Mouse (Mus musculus): ENCODE measurements around the gene Ptges2. TPM values are rescaled to one million over a fixed set of nuclear protein-coding genes. Genes with fewer than 3 reads are reported as not detected.

Gene Ptges2
- polyA plus RNA-seq, 1 experiment from 2014 or later: 23.8 TPM

DNA sequence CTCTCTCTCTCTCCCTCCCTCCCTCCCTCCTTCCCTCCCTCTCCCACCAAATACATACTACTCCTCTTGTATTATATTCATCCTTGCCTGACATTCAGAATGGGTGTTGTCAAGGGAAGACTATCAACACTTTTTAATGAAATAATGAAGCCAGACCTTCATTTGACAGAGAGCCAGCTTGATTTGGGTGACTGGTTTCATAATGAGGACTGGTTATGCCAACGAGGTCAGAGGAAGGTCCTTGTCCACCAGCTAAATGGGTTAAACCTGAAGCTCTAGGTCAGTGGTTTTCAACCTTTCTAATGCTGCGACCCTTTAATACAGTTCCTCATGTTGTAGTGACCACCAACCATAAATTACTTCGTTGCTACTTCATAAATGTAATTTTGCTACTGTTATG is 43.0 kb downstream of the Ptges2 start:
- H3K36me3 ChIP-seq (replicated peaks): peaks cover 7% of the 10 kb centered on the region; the same call in 1 of the 2 replicates
- H3K4me3 ChIP-seq: no peak overlapping the region
- 78% methylated on average over 3 of the region's 3 CpGs for WGBS
- H3K9me3 ChIP-seq: no peaks in the 10 kb centered on the region
- peak overlapping the region; percentile 78 for H3K27ac ChIP-seq
- DNase-seq (ENCODE audit: extremely low spot score, low spot score): no peak
- H3K27me3 ChIP-seq (ENCODE audit: poor library complexity, severe bottlenecking): no peaks in the 10 kb centered on the region
- peaks cover 57% of the 10 kb centered on the region for H3K4me1 ChIP-seq

DNA sequence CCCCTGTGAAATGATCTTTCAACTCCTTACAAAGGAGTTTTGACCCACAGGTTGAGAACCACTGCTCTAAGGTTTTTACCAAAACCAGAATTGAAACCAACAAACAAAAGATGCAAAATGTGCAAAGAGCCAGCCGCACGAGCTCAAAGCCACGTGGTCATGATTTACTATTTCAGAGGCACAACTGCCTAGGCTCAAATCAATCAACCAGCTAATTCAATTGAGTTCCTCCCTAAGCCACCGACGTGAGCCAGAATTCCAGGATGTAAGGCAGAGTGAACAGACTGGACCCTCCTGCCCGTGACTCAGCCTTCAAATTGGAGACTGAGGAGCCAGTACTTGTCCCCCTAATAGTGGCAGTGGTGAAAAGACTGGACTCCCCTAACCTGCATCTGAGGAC is 43.5 kb downstream of the Ptges2 start:
- 0 out of 2 replicates have a peak overlapping the region, but pooled peaks have one; percentile 2 for H3K4me3 ChIP-seq
- DNase-seq (ENCODE audit: extremely low spot score, low spot score): no peak
- WGBS: 32% methylated on average over 6 of the region's 6 CpGs
- peaks cover 9% of the 10 kb centered on the region; the same call in 1 of the 2 replicates for H3K36me3 ChIP-seq (replicated peaks)
- no peaks in the 10 kb centered on the region for H3K27me3 ChIP-seq (ENCODE audit: poor library complexity, severe bottlenecking)
- H3K27ac ChIP-seq: peak overlapping the region; percentile 78
- H3K4me1 ChIP-seq: peaks cover 57% of the 10 kb centered on the region
- H3K9me3 ChIP-seq: no peaks in the 10 kb centered on the region

DNA sequence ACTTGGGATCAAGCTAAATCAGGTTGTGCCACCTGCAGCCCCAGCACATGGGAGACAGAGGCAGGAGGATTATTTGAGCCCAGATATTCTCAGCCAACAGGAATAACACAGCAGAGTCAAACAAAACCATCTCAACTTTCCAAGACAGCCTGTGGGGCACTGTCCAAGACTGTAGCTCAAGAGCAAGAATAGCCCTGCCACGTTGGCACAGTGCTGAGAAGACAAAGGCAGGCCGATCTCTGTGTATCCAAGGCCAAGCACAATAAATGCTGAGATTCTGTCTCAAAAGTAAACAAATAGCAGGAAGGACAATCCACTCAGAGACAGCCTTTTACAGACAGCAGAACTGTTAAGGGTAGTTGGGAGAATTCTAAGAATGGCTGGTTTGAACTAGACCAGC is 44.5 kb downstream of the Ptges2 start:
- WGBS: 71% methylated on average over 2 of the region's 2 CpGs
- H3K4me3 ChIP-seq: no peak overlapping the region
- no peak for DNase-seq (ENCODE audit: extremely low spot score, low spot score)
- no peaks in the 10 kb centered on the region for H3K9me3 ChIP-seq
- peaks cover 18% of the 10 kb centered on the region for H3K36me3 ChIP-seq (replicated peaks)
- H3K27me3 ChIP-seq (ENCODE audit: poor library complexity, severe bottlenecking): no peaks in the 10 kb centered on the region
- H3K27ac ChIP-seq: peak overlapping the region; percentile 74
- peaks cover 57% of the 10 kb centered on the region for H3K4me1 ChIP-seq

DNA sequence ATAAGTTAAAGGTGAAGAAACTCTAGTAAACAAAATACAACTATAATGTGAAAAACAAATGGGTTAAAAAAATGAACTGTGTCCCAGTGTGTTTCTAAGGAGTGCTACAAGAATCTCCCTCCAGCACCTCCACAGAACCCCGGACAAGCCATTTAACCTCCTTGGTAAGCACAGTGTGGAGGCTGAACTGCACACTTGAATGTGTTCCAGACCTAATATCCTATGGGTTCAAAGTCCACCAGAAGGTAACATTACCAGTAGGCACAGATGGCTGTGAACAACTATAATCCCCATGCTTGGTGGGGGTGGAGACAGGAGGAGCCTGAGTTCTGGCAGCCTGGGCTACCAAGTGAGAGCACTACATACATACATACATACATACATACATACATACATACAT is 44.9 kb downstream of the Ptges2 start:
- WGBS: 85% methylated on average over 1 of the region's 1 CpGs
- Histone ChIP-seq H3K27ac (0 out of 2 replicates have a peak overlapping the region, but pooled peaks have one; percentile 6), H3K4me3 (no peak overlapping the region), H3K36me3 (replicated peaks) (peaks cover 22% of the 10 kb centered on the region), H3K4me1 (peaks cover 57% of the 10 kb centered on the region), H3K27me3 (ENCODE audit: poor library complexity, severe bottlenecking) (no peaks in the 10 kb centered on the region), H3K9me3 (no peaks in the 10 kb centered on the region)
- no peak for DNase-seq (ENCODE audit: extremely low spot score, low spot score)

DNA sequence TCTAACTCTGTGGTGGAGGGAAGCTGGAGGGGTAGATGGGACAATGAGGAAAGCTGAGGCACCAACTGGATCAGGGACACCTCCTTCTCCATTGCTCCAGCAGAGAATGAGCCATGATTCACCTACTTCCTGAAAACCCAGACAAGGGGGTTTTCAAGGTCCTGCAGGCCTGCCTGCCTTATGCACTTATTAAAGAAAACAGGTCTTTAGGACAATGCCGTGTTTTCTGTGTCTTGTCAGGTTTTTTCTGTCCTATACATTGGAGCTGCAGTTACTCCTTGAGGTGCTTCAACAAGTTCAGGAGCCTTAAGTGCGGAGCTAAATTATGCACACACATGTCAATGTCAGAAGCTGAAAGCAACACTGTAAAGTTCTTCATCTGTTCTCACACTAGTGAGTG is 45.9 kb downstream of the Ptges2 start:
- H3K9me3 ChIP-seq: no peaks in the 10 kb centered on the region
- H3K27ac ChIP-seq: peak overlapping the region; percentile 17; the same call in 1 of the 2 replicates
- peaks cover 27% of the 10 kb centered on the region for H3K36me3 ChIP-seq (replicated peaks)
- WGBS: 91% methylated on average over 2 of the region's 2 CpGs
- H3K4me1 ChIP-seq: peaks cover 49% of the 10 kb centered on the region
- H3K4me3 ChIP-seq: no peak overlapping the region
- DNase-seq (ENCODE audit: extremely low spot score, low spot score): no peak
- H3K27me3 ChIP-seq (ENCODE audit: poor library complexity, severe bottlenecking): no peaks in the 10 kb centered on the region

DNA sequence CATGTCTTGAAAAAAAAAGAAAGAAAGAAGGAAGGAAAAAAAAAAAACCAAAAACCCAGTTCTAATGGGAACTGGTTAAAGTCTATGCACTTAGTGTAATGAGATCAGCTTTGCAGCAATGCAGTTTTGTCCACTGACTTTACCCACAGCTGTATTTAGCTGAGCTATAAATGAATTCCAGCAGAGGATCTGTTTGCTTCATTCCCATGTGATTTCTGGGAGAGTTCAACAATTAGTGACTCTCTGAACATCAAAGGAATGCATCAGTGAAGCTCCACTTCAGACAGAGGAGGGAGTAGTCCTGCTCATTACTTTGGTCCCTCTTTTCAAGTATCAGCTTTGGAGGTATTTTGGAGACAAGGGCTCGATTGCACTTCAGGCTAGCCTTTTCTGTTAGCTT is 49.8 kb downstream of the Ptges2 start:
- no peaks in the 10 kb centered on the region for H3K27me3 ChIP-seq (ENCODE audit: poor library complexity, severe bottlenecking)
- no peak overlapping the region for H3K4me3 ChIP-seq
- H3K36me3 ChIP-seq (replicated peaks): peaks cover 27% of the 10 kb centered on the region
- H3K9me3 ChIP-seq: no peaks in the 10 kb centered on the region
- DNase-seq (ENCODE audit: extremely low spot score, low spot score): no peak
- 79% methylated on average over 1 of the region's 1 CpGs for WGBS
- H3K27ac ChIP-seq: no peak overlapping the region
- peaks cover 25% of the 10 kb centered on the region for H3K4me1 ChIP-seq

GRCm38 (mm10) chr2:32447264-32447936 is 51.7 kb downstream of the Ptges2 start:
- no peaks in the 10 kb centered on the region for H3K27me3 ChIP-seq (ENCODE audit: poor library complexity, severe bottlenecking)
- peaks cover 29% of the 10 kb centered on the region for H3K4me1 ChIP-seq
- H3K36me3 ChIP-seq (replicated peaks): peaks cover 27% of the 10 kb centered on the region
- H3K9me3 ChIP-seq: no peaks in the 10 kb centered on the region
- no peak for DNase-seq (ENCODE audit: extremely low spot score, low spot score)
- no peak overlapping the region for H3K4me3 ChIP-seq
- WGBS: 91% methylated on average over 9 of the region's 9 CpGs
- no peak overlapping the region for H3K27ac ChIP-seq

DNA sequence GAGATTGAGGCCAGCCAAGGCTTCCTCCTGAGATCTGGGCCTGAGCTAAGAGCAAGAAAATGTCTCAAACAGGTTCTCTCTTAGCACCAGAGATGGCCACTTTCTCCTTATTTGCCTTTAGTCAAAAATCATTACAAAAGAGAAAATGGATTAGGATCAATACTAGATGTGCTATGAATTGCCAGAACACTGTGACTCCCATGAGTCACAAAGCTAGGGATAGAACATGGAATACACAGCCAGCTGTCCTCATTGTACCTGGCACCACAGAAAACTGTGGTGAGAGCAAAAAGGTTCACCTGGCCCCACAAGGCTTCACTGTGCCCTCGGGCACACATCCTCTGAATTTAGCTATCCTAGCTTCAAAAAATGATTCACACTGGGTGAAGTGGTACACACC is 52.8 kb downstream of the Ptges2 start:
- Histone ChIP-seq H3K9me3 (no peaks in the 10 kb centered on the region), H3K4me1 (peaks cover 39% of the 10 kb centered on the region), H3K27ac (no peak overlapping the region), H3K27me3 (ENCODE audit: poor library complexity, severe bottlenecking) (no peaks in the 10 kb centered on the region), H3K4me3 (no peak overlapping the region), H3K36me3 (replicated peaks) (peaks cover 22% of the 10 kb centered on the region)
- WGBS: 79% methylated on average over 1 of the region's 1 CpGs
- no peak for DNase-seq (ENCODE audit: extremely low spot score, low spot score)

DNA sequence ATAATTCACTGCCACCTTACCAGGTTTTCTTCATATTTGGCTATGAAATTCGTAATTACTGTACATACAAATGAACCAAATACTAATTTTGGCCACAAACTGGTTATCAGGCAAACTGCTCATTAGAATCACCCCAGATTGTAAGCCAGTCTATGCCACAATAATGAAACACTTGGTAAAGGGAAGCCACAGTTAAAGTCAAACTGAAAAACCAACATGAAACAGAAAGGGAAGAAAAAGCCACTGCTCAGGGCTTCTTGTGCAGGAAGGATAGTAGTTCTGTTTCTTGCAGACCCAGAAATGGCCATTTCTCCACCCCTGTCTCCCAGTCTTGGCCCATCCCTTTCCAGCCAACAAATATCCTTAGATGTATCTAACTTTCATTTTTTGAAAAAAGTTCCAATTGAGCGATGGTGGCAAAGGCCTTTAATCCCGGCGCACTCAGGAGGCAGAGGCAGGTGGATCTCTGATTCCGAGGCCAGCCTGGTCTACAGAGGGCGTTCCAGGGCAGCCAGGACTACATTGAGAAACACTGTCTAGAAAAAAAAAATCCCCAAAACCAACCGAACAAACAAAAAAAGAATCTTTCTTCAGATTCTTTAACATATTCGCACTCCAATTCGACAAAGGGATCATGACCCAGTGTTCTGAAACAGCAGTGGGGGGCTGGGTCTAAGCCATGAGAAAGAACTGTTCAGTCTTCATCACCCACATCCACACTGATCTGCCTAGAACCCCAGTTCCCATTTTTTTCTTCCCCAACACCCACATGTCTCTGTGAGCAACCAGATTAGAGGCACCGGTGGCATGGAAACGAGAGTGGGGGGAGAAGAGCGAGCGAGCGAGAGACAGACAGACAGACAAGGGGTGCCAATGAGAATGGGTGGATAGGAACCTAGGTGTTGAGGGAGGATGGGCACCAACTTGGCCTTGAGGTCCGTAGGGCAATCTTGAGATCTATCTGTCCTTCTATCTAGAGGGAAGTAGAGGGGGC is 54.4 kb downstream of the Ptges2 start, which contains the start of gene Naif1:
TSS of gene Naif1 (plus strand) at position 697 of the 994 bp plus-strand sequence.
- 83% methylated on average over 15 of the region's 15 CpGs for WGBS
- no peaks in the 10 kb centered on the region for H3K27me3 ChIP-seq (ENCODE audit: poor library complexity, severe bottlenecking)

DNA sequence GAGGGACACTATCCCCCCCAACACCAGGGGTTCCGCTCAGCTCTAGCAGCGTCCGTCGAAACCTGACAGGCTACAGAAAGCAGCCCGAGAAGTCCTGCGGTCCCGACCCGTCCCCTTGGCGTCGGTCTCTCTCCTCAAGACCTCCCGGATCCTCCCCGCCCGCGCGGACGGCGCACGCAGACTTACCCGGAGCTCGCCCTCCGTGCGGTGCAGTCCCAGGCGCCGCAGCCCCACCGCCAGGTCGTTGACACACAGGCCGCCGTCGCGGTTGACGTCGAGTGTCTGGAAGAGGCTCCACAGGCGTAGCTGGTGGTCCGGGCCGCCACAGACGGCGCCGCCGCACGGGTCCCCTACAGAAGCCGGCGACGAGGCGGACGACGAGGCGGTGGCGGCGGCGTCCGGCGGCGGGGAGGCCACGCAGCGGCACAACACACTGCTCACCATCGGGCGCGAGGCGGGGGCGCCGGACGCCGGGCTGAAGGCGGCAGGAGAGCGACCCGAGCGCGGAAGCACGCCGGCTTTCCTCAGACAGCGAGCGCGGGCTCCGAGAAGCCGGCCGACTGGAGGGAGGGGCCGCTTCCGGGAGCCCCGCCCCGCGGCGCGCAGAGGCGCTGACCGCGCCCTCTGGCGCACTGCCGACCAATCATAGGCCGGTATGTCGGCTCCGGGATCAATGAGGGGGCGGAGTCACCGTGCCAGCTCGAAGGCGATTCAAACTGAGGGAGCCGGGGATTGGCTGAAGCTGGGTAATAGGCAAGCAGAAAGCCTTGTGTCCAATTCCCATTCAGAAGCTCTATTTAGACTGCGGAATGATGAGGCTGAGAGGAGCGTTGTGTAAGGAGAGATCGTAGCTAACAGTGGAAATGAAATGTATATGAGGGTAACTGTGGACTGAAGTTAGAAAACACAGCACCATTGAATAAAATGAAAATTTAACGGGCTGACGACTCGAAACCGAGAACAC is 55.5 kb downstream of the Ptges2 start, which contains the start of gene Slc25a25:
TSS of gene Slc25a25 (minus strand) at position 565 of the 964 bp plus-strand sequence.
- WGBS: under 1% methylated on average over 102 of the region's 103 CpGs
- Histone ChIP-seq H3K9me3 (no peaks in the 10 kb centered on the region), H3K27me3 (ENCODE audit: poor library complexity, severe bottlenecking) (no peaks in the 10 kb centered on the region), H3K4me1 (peaks cover 52% of the 10 kb centered on the region), H3K36me3 (replicated peaks) (peaks cover 16% of the 10 kb centered on the region), H3K4me3 (peak within 1 kb of the TSS; percentile 82), H3K27ac (peak within 1 kb of the TSS; percentile 90)
- DNase-seq (ENCODE audit: extremely low spot score, low spot score): peak; percentile 95

More for the DNA sequence above, 54.4 kb downstream of the Ptges2 start, which contains the start of gene Naif1:
- Histone ChIP-seq H3K9me3 (no peaks in the 10 kb centered on the region), H3K4me3 (peak within 1 kb of the TSS; percentile 82), H3K36me3 (replicated peaks) (peaks cover 16% of the 10 kb centered on the region), H3K4me1 (peaks cover 52% of the 10 kb centered on the region), H3K27ac (peak within 1 kb of the TSS; percentile 90)
- DNase-seq (ENCODE audit: extremely low spot score, low spot score): no peak

DNA sequence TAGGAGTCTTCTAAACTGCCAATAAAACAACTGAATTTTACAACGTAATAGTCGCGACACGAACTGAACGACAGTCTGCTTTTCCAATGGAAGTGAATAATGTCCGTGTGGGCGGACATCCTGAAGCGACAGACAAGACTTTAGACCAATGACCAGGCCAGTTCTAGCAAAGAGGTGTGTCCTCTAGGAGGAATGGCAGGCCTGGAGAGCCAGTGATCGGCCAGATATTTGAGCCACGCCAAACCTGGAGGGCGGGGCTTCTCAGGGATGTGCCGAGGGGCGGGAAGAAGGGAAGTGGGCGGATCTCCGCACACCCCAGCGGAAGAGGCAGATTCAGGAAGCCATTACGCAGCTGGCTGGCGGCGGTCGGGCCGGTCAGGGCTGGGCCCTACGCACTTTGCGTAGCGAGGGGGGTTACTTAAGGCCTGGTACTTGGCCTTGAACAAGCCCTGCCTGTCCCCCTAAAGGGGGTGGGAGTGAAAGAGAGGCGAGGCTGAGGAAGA is 56.2 kb downstream of the Ptges2 start:
- Histone ChIP-seq H3K9me3 (no peaks in the 10 kb centered on the region), H3K27ac (peak overlapping the region; percentile 90), H3K36me3 (replicated peaks) (peaks cover 20% of the 10 kb centered on the region), H3K4me1 (peaks cover 52% of the 10 kb centered on the region), H3K4me3 (peak overlapping the region; percentile 82), H3K27me3 (ENCODE audit: poor library complexity, severe bottlenecking) (no peaks in the 10 kb centered on the region)
- peak; percentile 96 for DNase-seq (ENCODE audit: extremely low spot score, low spot score)
- under 1% methylated on average over 25 of the region's 25 CpGs for WGBS

Data from forebrain, embryonic 10.5 days (tissue).